Mouse (Mus musculus) lung, postnatal 0 days (tissue): ENCODE data around the gene Dcaf7.

Experiments used
- CTCF ChIP-seq: IDR thresholded peaks from 2 replicates; pipeline ENCODE4 v1.5.1; 2016; ENCODE audit warnings: antibody characterized with exemption, mild to moderate bottlenecking
- EP300 ChIP-seq: IDR thresholded peaks from 2 replicates; pipeline ENCODE4 v1.6.1; 2016; ENCODE audit warnings: antibody characterized with exemption, mild to moderate bottlenecking, control low read depth

DNA sequence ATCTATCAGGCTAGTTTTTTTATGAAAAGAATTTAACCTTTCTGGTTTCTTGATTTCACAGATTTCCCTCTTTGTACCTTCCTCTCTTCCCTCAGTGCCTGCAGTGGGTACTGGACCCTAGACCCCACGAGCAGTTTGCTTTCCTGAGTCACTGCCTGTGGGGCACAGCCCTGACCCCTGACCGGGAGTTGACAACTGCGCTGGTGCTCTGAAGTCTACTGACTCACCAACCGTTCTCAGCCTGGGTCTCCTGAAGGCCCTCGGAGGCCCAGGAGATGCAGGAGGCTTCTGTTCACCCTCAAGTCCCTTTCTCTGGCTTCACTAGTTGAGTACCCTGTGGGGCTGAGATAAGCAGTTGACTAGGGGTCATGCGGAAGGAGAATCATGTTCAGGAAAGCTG, 18.7 kb downstream of the Dcaf7 start:
- TF ChIP-seq CTCF: no peak
- no peak for TF ChIP-seq EP300
